Mouse (Mus musculus): ENCODE data around the gene Rps8.

DNA sequence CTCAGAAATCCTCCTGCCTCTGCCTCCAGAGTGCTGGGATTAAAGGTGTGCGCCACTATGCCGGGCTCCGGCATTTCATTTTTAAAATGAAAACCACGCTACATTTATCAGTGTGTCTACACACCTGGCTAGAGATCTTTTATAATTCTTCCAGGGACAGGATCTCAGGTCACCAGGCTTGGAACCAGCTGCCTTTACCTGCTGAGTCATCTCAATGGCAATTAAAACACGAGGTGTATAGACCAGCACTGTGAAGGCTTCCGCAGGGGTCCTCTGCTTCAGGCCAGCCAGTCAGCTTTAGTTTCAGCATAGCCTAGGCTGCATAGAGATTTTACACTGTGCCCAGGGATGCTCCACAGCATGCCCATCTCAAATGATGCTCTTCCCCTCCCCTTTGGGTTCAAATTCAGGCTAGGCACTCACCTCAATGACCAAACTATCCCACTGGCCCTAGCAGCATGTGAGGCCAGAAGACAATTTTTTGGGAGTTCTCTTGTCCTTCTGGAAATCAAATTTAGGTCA is 5.8 kb downstream of the Rps8 start:
- TF ChIP-seq CTCF (IDR thresholded peaks at IDR 0.05; ENCODE audit: low read depth) (no peak), EP300 (IDR thresholded peaks at IDR 0.05; ENCODE audit: low read depth) (no peak)
